8 mouse cellular contexts compared by ENCODE assay signal in the genomic region with DNA sequence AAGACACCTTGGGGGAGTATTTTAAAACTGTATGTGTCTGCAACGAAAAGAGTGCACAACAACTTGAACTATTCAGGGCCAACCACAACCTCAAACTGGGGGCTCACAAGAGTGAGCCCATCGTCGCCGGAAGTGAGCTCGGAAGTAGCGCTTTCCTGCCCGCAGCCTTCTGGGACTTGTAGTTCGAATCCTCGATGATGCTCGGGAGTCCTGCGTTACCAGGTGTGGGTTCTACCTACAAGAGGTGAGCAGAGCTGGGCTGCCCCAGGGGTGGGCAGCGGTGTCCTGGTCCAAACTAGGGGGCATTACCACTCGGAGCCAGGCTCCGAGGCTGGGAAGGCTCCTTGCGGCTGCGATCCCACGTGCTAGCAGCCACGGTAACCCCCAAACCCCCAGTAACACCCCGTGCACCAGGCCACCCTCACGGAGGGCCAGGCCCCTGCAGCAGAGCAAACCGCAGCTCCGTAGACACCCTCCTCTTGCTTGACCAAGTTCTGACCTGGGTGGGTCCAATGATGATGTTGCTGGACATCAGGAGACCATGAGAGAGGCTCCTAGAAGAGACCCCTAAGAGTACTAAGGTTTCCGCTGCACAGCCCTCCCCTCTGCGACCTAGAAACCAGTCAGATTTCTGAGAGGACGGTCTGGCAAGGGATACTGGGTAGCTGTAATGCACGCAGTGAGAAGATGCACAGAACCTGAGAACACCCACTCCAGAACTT. TPM values are rescaled to one million over a fixed set of nuclear protein-coding genes. Genes with fewer than 3 reads are reported as not detected.
DNase-seq lines count a peak whose midpoint lies in the region; ATAC-seq and TF ChIP-seq lines count a peak whose summit lies in the region.

No protein-coding gene starts in this region.

- H3K4me3 ChIP-seq in brown adipose tissue, adult 24 weeks (ENCODE audit: insufficient read depth, low read depth, low read length): peak overlapping the region; percentile 87
- H3K4me3 ChIP-seq in forebrain, embryonic 10.5 days: peak overlapping the region; percentile 81
- H3K4me3 ChIP-seq in lung, adult 2 months (replicated peaks; ENCODE audit: extremely low read depth, low read depth, low read length): peak overlapping the region; percentile 60
- H3K4me3 ChIP-seq in neural tube, embryonic 15.5 days (replicated peaks): peak overlapping the region; percentile 85
- peak overlapping the region; percentile 85 for H3K4me3 ChIP-seq in thymus, adult 2 months (ENCODE audit: control insufficient read depth, insufficient read depth, low read length)

- H3K9ac ChIP-seq in neural tube, embryonic 15.5 days (replicated peaks): peak overlapping the region; percentile 76

- no peaks in the 10 kb centered on the region for H3K9me3 ChIP-seq in forebrain, embryonic 10.5 days
- H3K9me3 ChIP-seq in neural tube, embryonic 15.5 days (replicated peaks): no peaks in the 10 kb centered on the region

- no peaks in the 10 kb centered on the region for H3K27me3 ChIP-seq in forebrain, embryonic 10.5 days (ENCODE audit: poor library complexity, severe bottlenecking)
- H3K27me3 ChIP-seq in neural tube, embryonic 15.5 days (replicated peaks): no peaks in the 10 kb centered on the region
- H3K27me3 ChIP-seq in thymus, adult 2 months (ENCODE audit: control insufficient read depth, insufficient read depth, low read length): no peaks in the 10 kb centered on the region

- no peaks in the 10 kb centered on the region for H3K36me3 ChIP-seq in forebrain, embryonic 10.5 days (replicated peaks)
- no peaks in the 10 kb centered on the region for H3K36me3 ChIP-seq in neural tube, embryonic 15.5 days
- H3K36me3 ChIP-seq in thymus, adult 2 months (ENCODE audit: control insufficient read depth, insufficient read depth, low read length): no peaks in the 10 kb centered on the region

- peaks cover 5% of the 10 kb centered on the region for H3K4me1 ChIP-seq in brown adipose tissue, adult 24 weeks (ENCODE audit: control insufficient read depth, insufficient read depth, insufficient read length, low read length)
- peaks cover 13% of the 10 kb centered on the region for H3K4me1 ChIP-seq in forebrain, embryonic 10.5 days
- H3K4me1 ChIP-seq in lung, adult 2 months (ENCODE audit: control insufficient read depth, insufficient read depth, low read length): no peaks in the 10 kb centered on the region
- peaks cover 7% of the 10 kb centered on the region for H3K4me1 ChIP-seq in neural tube, embryonic 15.5 days
- H3K4me1 ChIP-seq in thymus, adult 2 months (replicated peaks; ENCODE audit: control insufficient read depth, insufficient read depth, low read length): peaks cover 5% of the 10 kb centered on the region; the same call in 1 of the 2 replicates

- TF ChIP-seq CTCF in lung, adult 2 months (IDR thresholded peaks at IDR 0.05; ENCODE audit: insufficient read depth, low read length): no peak
- TF ChIP-seq CTCF in thymus, adult 2 months (IDR thresholded peaks at IDR 0.05; ENCODE audit: borderline replicate concordance, control insufficient read depth, extremely low read depth, insufficient read depth, low read length, poor library complexity): no peak

- peak; percentile 89 for DNase-seq in ES-CJ7 (ENCODE audit: low read depth, low spot score)
- DNase-seq in forebrain, embryonic 10.5 days (ENCODE audit: extremely low spot score, low spot score): peak; percentile 67
- peak; percentile 35 to 54 for DNase-seq in heart, postnatal 14 days
- peak; percentile 57 to 76 for DNase-seq in layer of hippocampus, adult 18-20 months (ENCODE audit: low spot score in 2 of 2)
- no peak for DNase-seq in lung, adult 2 months
- DNase-seq in thymus, adult 2 months: peak; percentile 67

- TF ChIP-seq POLR2A in lung, adult 2 months (IDR thresholded peaks at IDR 0.05; ENCODE audit: borderline replicate concordance, extremely low read depth, low read depth, low read length): no peak
- no peak for TF ChIP-seq POLR2A in thymus, adult 2 months (IDR thresholded peaks at IDR 0.05; ENCODE audit: control insufficient read depth, extremely low read depth, insufficient read depth, low read length, poor library complexity)

- peak; percentile 93 for ATAC-seq in neural tube, embryonic 15.5 days (ENCODE audit: low FRiP score)

- intact Hi-C loops in heart, postnatal 14 days (cut with DNase I): no loop called here

- H3K27ac ChIP-seq in brown adipose tissue, adult 24 weeks (replicated peaks; ENCODE audit: low read depth, low read length): no peak overlapping the region
- H3K27ac ChIP-seq in forebrain, embryonic 10.5 days: peak overlapping the region; percentile 87
- peak overlapping the region; percentile 60 for H3K27ac ChIP-seq in neural tube, embryonic 15.5 days (replicated peaks)
- no peak overlapping the region for H3K27ac ChIP-seq in thymus, adult 2 months (ENCODE audit: control insufficient read depth, insufficient read depth, low read length)

- H3K4me2 ChIP-seq in neural tube, embryonic 15.5 days: peak overlapping the region; percentile 93

- WGBS in forebrain, embryonic 10.5 days: 5% methylated on average over 26 of the region's 26 CpGs
- 3% methylated on average over 26 of the region's 26 CpGs for WGBS in lung, adult 2 months
- 2% methylated on average over 26 of the region's 26 CpGs for WGBS in neural tube, embryonic 15.5 days
- 1% methylated on average over 26 of the region's 26 CpGs for WGBS in thymus, adult 2 months

RNA-seq across cellular contexts. Expression of gene Zfp239, which starts 1.2 kb away (rescaled TPM):
- 0.36 and 0.71 TPM in 2 replicates for polyA plus RNA-seq in brown adipose tissue, adult 24 weeks (2012; ENCODE audit: insufficient read depth, insufficient read length, missing spikeins)
- polyA plus RNA-seq in forebrain, embryonic 10.5 days (2016; fragmentation: Nextera tagmentation; extraction: Ambion mirVana): 13.6 and 14.8 TPM in 2 replicates
- 1 to 10 TPM in 1 of 2 experiments, under 1 TPM in 1; 0.22 to 1.1 TPM for total RNA-seq in heart, postnatal 14 days (2021)
- 10 to 100 TPM; 38.4 to 41.0 TPM for total RNA-seq in layer of hippocampus, adult 18-20 months (2021)
- polyA plus RNA-seq in lung, adult 2 months (2012; rRNA removed): 0.38 and 0.99 TPM in 2 replicates
- polyA plus RNA-seq in neural tube, embryonic 15.5 days (2015; fragmentation: Nextera tagmentation; extraction: Ambion mirVana): 15.3 and 15.9 TPM in 2 replicates
- polyA plus RNA-seq in thymus, adult 2 months (2012; rRNA removed): 2.0 and 2.9 TPM in 2 replicates

RNA-seq across cellular contexts. Expression of gene Zfp637, which starts 22.1 kb away (rescaled TPM):
- polyA plus RNA-seq in brown adipose tissue, adult 24 weeks (2012; ENCODE audit: insufficient read depth, insufficient read length, missing spikeins): 31.5 and 40.5 TPM in 2 replicates
- polyA plus RNA-seq in forebrain, embryonic 10.5 days (2016; fragmentation: Nextera tagmentation; extraction: Ambion mirVana): 91.1 and 97.4 TPM in 2 replicates
- total RNA-seq in heart, postnatal 14 days (2021): 10 to 100 TPM; 30.2 to 32.0 TPM
- 10 to 100 TPM; 41.3 to 47.9 TPM for total RNA-seq in layer of hippocampus, adult 18-20 months (2021)
- polyA plus RNA-seq in lung, adult 2 months (2012; rRNA removed): 27.7 and 30.6 TPM in 2 replicates
- polyA plus RNA-seq in neural tube, embryonic 15.5 days (2015; fragmentation: Nextera tagmentation; extraction: Ambion mirVana): 128 and 133 TPM in 2 replicates
- polyA plus RNA-seq in thymus, adult 2 months (2012; rRNA removed): 23.3 and 25.5 TPM in 2 replicates

RNA-seq across cellular contexts. Expression of gene Hnrnpf, which starts 37.1 kb away (rescaled TPM):
- 147 and 185 TPM in 2 replicates for polyA plus RNA-seq in brown adipose tissue, adult 24 weeks (2012; ENCODE audit: insufficient read depth, insufficient read length, missing spikeins)
- 890 and 940 TPM in 2 replicates for polyA plus RNA-seq in forebrain, embryonic 10.5 days (2016; fragmentation: Nextera tagmentation; extraction: Ambion mirVana)
- 100 to 1,000 TPM; 228 to 255 TPM for total RNA-seq in heart, postnatal 14 days (2021)
- total RNA-seq in layer of hippocampus, adult 18-20 months (2021): 100 to 1,000 TPM; 127 to 139 TPM
- 100 and 154 TPM in 2 replicates for polyA plus RNA-seq in lung, adult 2 months (2012; rRNA removed)
- polyA plus RNA-seq in neural tube, embryonic 15.5 days (2015; fragmentation: Nextera tagmentation; extraction: Ambion mirVana): 211 and 369 TPM in 2 replicates
- polyA plus RNA-seq in thymus, adult 2 months (2012; rRNA removed): 316 and 376 TPM in 2 replicates

Comparison
In these comparisons a context has a peak if more than half of its experiments do, and no peak if none do; other contexts are left out.
1. H3K27ac ChIP-seq: peak in forebrain, embryonic 10.5 days (single experiment) and neural tube, embryonic 15.5 days (single experiment); none in brown adipose tissue, adult 24 weeks (single experiment) and thymus, adult 2 months (single experiment).
2. Peak in every context shown above with its lines, with median percentiles within 50 percentile points of each other: H3K4me3 ChIP-seq.